Mouse (Mus musculus) spleen, adult 2 months (tissue): ENCODE measurements around the gene Tbl3.

Experiments
- CTCF ChIP-seq: fragments of 200-500 bp; IDR thresholded peaks from 2 replicates; pipeline ENCODE4 v1.5.1; 2011; ENCODE audit warnings: mild to moderate bottlenecking, inconsistent platforms; ENCODE audit not compliant: insufficient read depth, insufficient read length, insufficient replicate concordance; ENCODE audit errors: extremely low read depth
- POLR2A ChIP-seq: fragments of 200-500 bp; IDR thresholded peaks from 2 replicates; pipeline ENCODE4 v1.6.1; 2011; ENCODE audit warnings: low read depth, low read length, inconsistent platforms

DNA sequence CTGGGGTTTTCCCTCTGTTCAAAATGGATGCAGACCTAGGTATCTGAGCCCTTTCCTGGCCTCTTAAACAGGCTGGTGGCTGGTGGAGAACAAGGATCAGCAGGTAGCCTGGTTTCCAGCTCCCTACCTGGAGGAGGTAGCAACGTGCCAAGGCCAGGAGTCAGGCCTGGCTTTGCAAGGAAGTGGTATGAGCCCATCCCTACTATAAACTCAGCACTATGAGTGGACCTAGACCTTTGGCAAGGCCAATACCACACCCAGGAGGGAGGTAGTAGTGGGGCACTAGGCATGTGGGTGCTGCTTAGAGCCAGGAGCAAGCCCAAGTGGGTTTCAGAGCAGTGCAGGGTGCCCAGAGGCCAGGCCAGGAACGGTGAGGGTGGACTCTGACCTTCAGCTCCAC is 8.0 kb downstream of the Tbl3 start:
- TF ChIP-seq POLR2A = no peak
- no peak for TF ChIP-seq CTCF
